Mouse (Mus musculus) inflammation-experienced regulatory T-cells, adult 16 weeks (primary cell): ENCODE results near the gene Shc2. TPM values are rescaled to one million over a fixed set of nuclear protein-coding genes. Genes with fewer than 3 reads are reported as not detected.

Experiments
- polyA plus RNA-seq: library from polyadenylated mRNA; unstranded; fragments of 100-300 nt; shearing (Covaris generic); gene quantifications from one replicate; pipeline ENCODE4 v1.2.1, GENCODE M21; 2017

Shc2 gene
- not detected for polyA plus RNA-seq

GRCm38 (mm10) chr10:79637128-79638110, at the start of gene Shc2:
TSS of gene Shc2 (minus strand) at chr10:79637918.

GRCm38 (mm10) chr10:79681591-79682245, 44.0 kb upstream of the Shc2 start, which contains the start of gene Cdc34:
TSS of gene Cdc34 (plus strand) at chr10:79682195.

GRCm38 (mm10) chr10:79668771-79669575, 31.3 kb upstream of the Shc2 start, which contains the start of gene Tpgs1:
TSS of gene Tpgs1 (plus strand) at chr10:79669369.

GRCm38 (mm10) chr10:79664131-79664665, 26.5 kb upstream of the Shc2 start, which contains the start of gene Madcam1:
TSS of gene Madcam1 (plus strand) at chr10:79664559.

GRCm38 (mm10) chr10:79645711-79646110, 8.0 kb upstream of the Shc2 start, which contains the start of gene Odf3l2:
TSS of gene Odf3l2 (minus strand) at chr10:79645738.

GRCm38 (mm10) chr10:79613578-79614304, 24.0 kb downstream of the Shc2 start, which contains the start of gene C2cd4c:
TSS of gene C2cd4c (minus strand) at chr10:79614025.

GRCm38 (mm10) chr10:79587061-79587751, 50.5 kb downstream of the Shc2 start, which contains the start of gene Theg:
TSS of gene Theg (minus strand) at chr10:79587331.

Other genes starting within 250 kb of the Shc2 start
- not detected for gene Vmn2r83, start 169.2 kb downstream of the Shc2 start, polyA plus RNA-seq
- gene Plpp2, start 104.1 kb downstream of the Shc2 start, polyA plus RNA-seq = 4.6 TPM
- 45.2 TPM for gene Mier2, start 82.7 kb downstream of the Shc2 start, polyA plus RNA-seq
- gene Theg, start 50.6 kb downstream of the Shc2 start, polyA plus RNA-seq = not detected
- gene C2cd4c, start 23.9 kb downstream of the Shc2 start, polyA plus RNA-seq = not detected
- not detected for gene Odf3l2, start 7.8 kb upstream of the Shc2 start, polyA plus RNA-seq
- gene Madcam1, start 26.6 kb upstream of the Shc2 start, polyA plus RNA-seq = 0.65 TPM
- gene Tpgs1, start 31.5 kb upstream of the Shc2 start, polyA plus RNA-seq = 48.4 TPM
- gene Cdc34, start 44.3 kb upstream of the Shc2 start, polyA plus RNA-seq = 23.4 TPM
- 1.0 TPM for gene Gzmm, start 51.1 kb upstream of the Shc2 start, polyA plus RNA-seq
- 300 TPM for gene Bsg, start 66.6 kb upstream of the Shc2 start, polyA plus RNA-seq
- gene Hcn2, start 78.7 kb upstream of the Shc2 start, polyA plus RNA-seq = not detected
- gene Polrmt, start 108.7 kb upstream of the Shc2 start, polyA plus RNA-seq = 58.1 TPM
- gene Fgf22, start 117.2 kb upstream of the Shc2 start, polyA plus RNA-seq = not detected
- 8.7 TPM for gene Rnf126, start 129.0 kb upstream of the Shc2 start, polyA plus RNA-seq
- 0.68 TPM for gene Fstl3, start 139.4 kb upstream of the Shc2 start, polyA plus RNA-seq
- gene Prss57, start 153.0 kb upstream of the Shc2 start, polyA plus RNA-seq = not detected
- gene Palm, start 155.7 kb upstream of the Shc2 start, polyA plus RNA-seq = 0.30 TPM
- not detected for gene Misp, start 183.1 kb upstream of the Shc2 start, polyA plus RNA-seq
- gene Ptbp1, start 216.5 kb upstream of the Shc2 start, polyA plus RNA-seq = 375 TPM
- gene Prtn3, start 236.6 kb upstream of the Shc2 start, polyA plus RNA-seq = not detected
- gene Plppr3, start 236.7 kb upstream of the Shc2 start, polyA plus RNA-seq = 4.9 TPM
- gene Elane, start 248.3 kb upstream of the Shc2 start, polyA plus RNA-seq = not detected